Mouse (Mus musculus): ENCODE measurements around the gene Zfand2b.

- no peak for TF ChIP-seq CTCF (IDR thresholded peaks at IDR 0.05; ENCODE audit: low read depth, low read length)
- TF ChIP-seq POLR2AphosphoS5 (IDR thresholded peaks at IDR 0.05; ENCODE audit: insufficient replicate concordance, low read depth, low read length) = no peak
- no peak for TF ChIP-seq GATA1 (IDR thresholded peaks at IDR 0.05; ENCODE audit: borderline replicate concordance, low read length)
Observed at GRCm38 (mm10) chr1:75168472-75169464, at the start of gene Zfand2b.
